Mouse (Mus musculus) midbrain, embryonic 13.5 days (tissue): ENCODE data around the gene Fubp1. TPM values are rescaled to one million over a fixed set of nuclear protein-coding genes. Genes with fewer than 3 reads are reported as not detected.
"Not testable (repeated sequence)": the region's sequence is repeated elsewhere in the genome, so short reads cannot be mapped to it uniquely, and the experiment has no call there.

ENCODE experiments used
- ATAC-seq: fragments of 200-750 bp; cut with Nextera tagmentation; 2 replicates; pipeline ENCODE4 v1.8.0; 2017; ENCODE audit warnings: mild to moderate bottlenecking, moderate TSS enrichment, moderate library complexity
- H3K27ac ChIP-seq: fragments of 300-500 bp; sonication (generic); 2 replicates; pipeline ENCODE4 v1.5.1; 2015; ENCODE audit warnings: inconsistent platforms, mild to moderate bottlenecking, moderate library complexity
- H3K27me3 ChIP-seq: fragments of 300-500 bp; sonication (generic); 2 replicates; pipeline ENCODE4 v1.6.1; 2015; ENCODE audit warnings: mild to moderate bottlenecking, inconsistent platforms
- H3K36me3 ChIP-seq: fragments of 300-500 bp; sonication (generic); 2 replicates; pipeline ENCODE4 v1.6.1; 2015; ENCODE audit warnings: mild to moderate bottlenecking, inconsistent platforms
- H3K4me1 ChIP-seq: fragments of 300-500 bp; sonication (generic); replicated peaks from 2 replicates; pipeline ENCODE4 v1.6.1; 2015; ENCODE audit warnings: inconsistent platforms
- H3K4me2 ChIP-seq: fragments of 300-500 bp; sonication (generic); replicated peaks from 2 replicates; pipeline ENCODE4 v1.6.1; 2015; ENCODE audit warnings: moderate library complexity, mild to moderate bottlenecking, inconsistent platforms
- H3K4me3 ChIP-seq: fragments of 300-500 bp; sonication (generic); replicated peaks from 2 replicates; pipeline ENCODE4 v1.5.1; 2015; ENCODE audit warnings: mild to moderate bottlenecking, inconsistent platforms
- H3K9ac ChIP-seq: fragments of 300-500 bp; sonication (generic); replicated peaks from 2 replicates; pipeline ENCODE4 v1.6.1; 2015; ENCODE audit warnings: mild to moderate bottlenecking, inconsistent platforms
- H3K9me3 ChIP-seq: fragments of 300-500 bp; sonication (generic); 2 replicates; pipeline ENCODE4 v1.6.1; 2016; ENCODE audit warnings: mild to moderate bottlenecking, inconsistent platforms
- WGBS: fragments of 180-500 bp; shearing (Covaris S2); methylation state at CpG from one replicate; pipeline ENCODE4 v1.1.7; 2015; 5-methylcytosine and 5-hydroxymethylcytosine counted together
- polyA plus RNA-seq: library from polyadenylated mRNA; unstranded; fragments of >200 nt; fragmentation: Nextera tagmentation; extraction: Ambion mirVana; gene quantifications from 2 replicates; pipeline ENCODE4 v1.2.1, GENCODE M21; 2015

The Fubp1 gene
- polyA plus RNA-seq, 1 experiment from 2014 or later = 353 TPM

- Histone ChIP-seq H3K36me3 (peaks cover 21% of the 10 kb centered on the region), H3K4me2 (no peak overlapping the region), H3K27ac (no peak overlapping the region), H3K27me3 (no peaks in the 10 kb centered on the region), H3K4me1 (no peaks in the 10 kb centered on the region), H3K4me3 (no peak overlapping the region), H3K9me3 (no peaks in the 10 kb centered on the region), H3K9ac (no peak overlapping the region)
- WGBS = 89% methylated on average over 3 of the region's 3 CpGs
- 0 out of 2 replicates have a peak, but pooled peaks have one; percentile 2 for ATAC-seq
These were observed 30.9 kb downstream of the Fubp1 start for GRCm38 (mm10) chr3:152241098-152241497.

GRCm38 (mm10) chr3:152243304-152243703, 33.1 kb downstream of the Fubp1 start:
- 81% methylated on average over 4 of the region's 4 CpGs for WGBS
- H3K9me3 ChIP-seq = no peaks in the 10 kb centered on the region
- no peaks in the 10 kb centered on the region for H3K4me1 ChIP-seq
- no peak for ATAC-seq
- no peak overlapping the region for H3K4me2 ChIP-seq
- no peaks in the 10 kb centered on the region for H3K27me3 ChIP-seq
- peaks cover 12% of the 10 kb centered on the region for H3K36me3 ChIP-seq
- H3K27ac ChIP-seq = no peak overlapping the region
- no peak overlapping the region for H3K4me3 ChIP-seq
- H3K9ac ChIP-seq = no peak overlapping the region

GRCm38 (mm10) chr3:152245273-152245910, 35.2 kb downstream of the Fubp1 start:
- Histone ChIP-seq H3K9ac (no peak overlapping the region), H3K4me2 (no peak overlapping the region), H3K27ac (no peak overlapping the region), H3K27me3 (no peaks in the 10 kb centered on the region), H3K9me3 (no peaks in the 10 kb centered on the region), H3K4me3 (no peak overlapping the region), H3K4me1 (no peaks in the 10 kb centered on the region), H3K36me3 (0 out of 2 replicates have a peak, but pooled peaks cover 2% of the 10 kb centered on the region)
- WGBS = 81% methylated on average over 5 of the region's 5 CpGs
- ATAC-seq = no peak

- Histone ChIP-seq H3K9ac (no peak overlapping the region), H3K27ac (no peak overlapping the region), H3K36me3 (no peaks in the 10 kb centered on the region), H3K9me3 (no peaks in the 10 kb centered on the region), H3K4me1 (no peaks in the 10 kb centered on the region), H3K4me3 (no peak overlapping the region), H3K4me2 (no peak overlapping the region), H3K27me3 (no peaks in the 10 kb centered on the region)
- WGBS = 90% methylated on average over 12 of the region's 12 CpGs
- ATAC-seq = no peak
These were observed 37.5 kb downstream of the Fubp1 start for GRCm38 (mm10) chr3:152247708-152248107.

GRCm38 (mm10) chr3:152250487-152250886, 40.3 kb downstream of the Fubp1 start:
- Histone ChIP-seq H3K27me3 (no peaks in the 10 kb centered on the region), H3K4me3 (no peak overlapping the region), H3K36me3 (no peaks in the 10 kb centered on the region), H3K27ac (no peak overlapping the region), H3K9me3 (no peaks in the 10 kb centered on the region), H3K4me1 (no peaks in the 10 kb centered on the region), H3K4me2 (no peak overlapping the region), H3K9ac (no peak overlapping the region)
- WGBS = 94% methylated on average over 1 of the region's 1 CpGs
- ATAC-seq = no peak

GRCm38 (mm10) chr3:152257528-152257927, 47.3 kb downstream of the Fubp1 start:
- no peaks in the 10 kb centered on the region for H3K36me3 ChIP-seq
- H3K9me3 ChIP-seq = no peaks in the 10 kb centered on the region
- H3K4me3 ChIP-seq = no peak overlapping the region
- 94% methylated on average over 3 of the region's 3 CpGs for WGBS
- peaks cover 17% of the 10 kb centered on the region; the same call in 1 of the 2 replicates for H3K27me3 ChIP-seq
- no peak overlapping the region for H3K27ac ChIP-seq
- ATAC-seq = no peak
- H3K4me2 ChIP-seq = no peak overlapping the region
- peaks cover 8% of the 10 kb centered on the region; the same call in 1 of the 2 replicates for H3K4me1 ChIP-seq
- no peak overlapping the region for H3K9ac ChIP-seq

- H3K4me1 ChIP-seq, H3K9ac ChIP-seq: not testable (repeated sequence)
- WGBS = 45% methylated on average over 7 of the region's 9 CpGs
These were observed 49.2 kb downstream of the Fubp1 start for GRCm38 (mm10) chr3:152259409-152259808.

GRCm38 (mm10) chr3:152260362-152260761, 50.1 kb downstream of the Fubp1 start:
- no peak for ATAC-seq
- WGBS = 100% methylated on average over 1 of the region's 1 CpGs
- H3K9me3 ChIP-seq = no peaks in the 10 kb centered on the region
- H3K27ac ChIP-seq = no peak overlapping the region
- H3K9ac ChIP-seq = no peak overlapping the region
- no peaks in the 10 kb centered on the region for H3K36me3 ChIP-seq
- H3K4me2 ChIP-seq = no peak overlapping the region
- peaks cover 43% of the 10 kb centered on the region for H3K27me3 ChIP-seq
- no peak overlapping the region for H3K4me3 ChIP-seq
- peaks cover 15% of the 10 kb centered on the region for H3K4me1 ChIP-seq

More at GRCm38 (mm10) chr3:152259409-152259808, 49.2 kb downstream of the Fubp1 start:
- H3K9me3 ChIP-seq, H3K4me3 ChIP-seq, H3K4me2 ChIP-seq, H3K36me3 ChIP-seq, H3K27ac ChIP-seq: not testable (repeated sequence)
- ATAC-seq = peak; percentile 64; the same call in 1 of the 2 replicates
- H3K27me3 ChIP-seq = peaks cover 34% of the 10 kb centered on the region

- Histone ChIP-seq H3K4me1 (peaks cover 25% of the 10 kb centered on the region), H3K36me3 (no peaks in the 10 kb centered on the region), H3K9ac (no peak overlapping the region), H3K27me3 (peaks cover 51% of the 10 kb centered on the region), H3K4me3 (no peak overlapping the region), H3K27ac (no peak overlapping the region), H3K9me3 (no peaks in the 10 kb centered on the region), H3K4me2 (no peak overlapping the region)
- no peak for ATAC-seq
- WGBS = 53% methylated on average over 8 of the region's 8 CpGs
These were observed 51.2 kb downstream of the Fubp1 start for GRCm38 (mm10) chr3:152261436-152261835.

- H3K4me2 ChIP-seq = no peak overlapping the region
- H3K9me3 ChIP-seq = no peaks in the 10 kb centered on the region
- no peak for ATAC-seq
- no peak overlapping the region for H3K4me3 ChIP-seq
- H3K4me1 ChIP-seq = peaks cover 26% of the 10 kb centered on the region
- no peak overlapping the region for H3K9ac ChIP-seq
- peaks cover 56% of the 10 kb centered on the region for H3K27me3 ChIP-seq
- 23% methylated on average over 8 of the region's 8 CpGs for WGBS
- H3K36me3 ChIP-seq = no peaks in the 10 kb centered on the region
- no peak overlapping the region for H3K27ac ChIP-seq
These were observed 51.7 kb downstream of the Fubp1 start for GRCm38 (mm10) chr3:152261948-152262347.

- Histone ChIP-seq H3K36me3 (no peaks in the 10 kb centered on the region), H3K27me3 (peaks cover 72% of the 10 kb centered on the region), H3K9ac (no peak overlapping the region), H3K9me3 (no peaks in the 10 kb centered on the region), H3K4me2 (no peak overlapping the region), H3K27ac (no peak overlapping the region), H3K4me3 (no peak overlapping the region), H3K4me1 (peaks cover 26% of the 10 kb centered on the region)
- 50% methylated on average over 10 of the region's 10 CpGs for WGBS
- no peak for ATAC-seq
These were observed 54.2 kb downstream of the Fubp1 start for GRCm38 (mm10) chr3:152264374-152264773.

- Histone ChIP-seq H3K9me3 (no peaks in the 10 kb centered on the region), H3K27me3 (peaks cover 69% of the 10 kb centered on the region), H3K4me2 (peak overlapping the region; percentile 93), H3K36me3 (no peaks in the 10 kb centered on the region), H3K4me3 (peak overlapping the region; percentile 53; the same call in 1 of the 2 replicates), H3K27ac (no peak overlapping the region), H3K4me1 (peaks cover 26% of the 10 kb centered on the region), H3K9ac (no peak overlapping the region)
- 29% methylated on average over 12 of the region's 12 CpGs for WGBS
- no peak for ATAC-seq
These were observed 54.6 kb downstream of the Fubp1 start for GRCm38 (mm10) chr3:152264830-152265229.
